ENCODE assay signal across 12 mouse cellular contexts in genomic region chr3:103206393-103206792, GRCm38 (mm10). TPM values are rescaled to one million over a fixed set of nuclear protein-coding genes. Genes with fewer than 3 reads are reported as not detected.
DNase-seq lines count a peak whose midpoint lies in the region; ATAC-seq and TF ChIP-seq lines count a peak whose summit lies in the region.
"Had no signal": no experiment of that assay in that cellular context is flagged by ENCODE, and none has a peak within 500 bp of the region (broad histone marks: within the 10 kb centered on the region; RNA-seq: fewer than 3 reads in every experiment).

No protein-coding gene starts in this region.

- no peak for TF ChIP-seq POLR2A in MEL (IDR thresholded peaks at IDR 0.05; ENCODE audit: control insufficient read depth in 1 of 2, insufficient read depth in 1 of 2, low read depth in 1 of 2, low read length in 2 of 2, poor library complexity in 1 of 2)

- no peak overlapping the region for H3K27ac ChIP-seq in MEL (ENCODE audit: control insufficient read depth, low read depth, low read length)
- no peak overlapping the region for H3K27ac ChIP-seq in liver, embryonic 15.5 days (replicated peaks)
- H3K27ac ChIP-seq in midbrain, embryonic 16.5 days (ENCODE audit: low read length) = no peak overlapping the region
- H3K27ac ChIP-seq: lung, embryonic 15.5 days; stomach, postnatal 0 days had no signal

- 39% methylated on average over 6 of the region's 6 CpGs for WGBS in liver, embryonic 15.5 days (ENCODE audit: insufficient replicate concordance)
- 94% methylated on average over 6 of the region's 6 CpGs for WGBS in midbrain, embryonic 16.5 days

- H3K79me2 ChIP-seq in MEL (ENCODE audit: control insufficient read depth, insufficient read depth, low read length, poor library complexity) = no peaks in the 10 kb centered on the region

- no peaks in the 10 kb centered on the region for H3K27me3 ChIP-seq in MEL (ENCODE audit: control insufficient read depth in 1 of 2, insufficient read depth in 2 of 2, low read length in 2 of 2)
- H3K27me3 ChIP-seq in liver, embryonic 15.5 days = no peaks in the 10 kb centered on the region
- no peaks in the 10 kb centered on the region for H3K27me3 ChIP-seq in midbrain, embryonic 16.5 days (ENCODE audit: control insufficient read depth, insufficient read depth, low read depth, low read length)
- H3K27me3 ChIP-seq: lung, embryonic 15.5 days had no signal

- no peaks in the 10 kb centered on the region for H3K9me3 ChIP-seq in MEL (replicated peaks; ENCODE audit: insufficient read depth, low read length)
- no peaks in the 10 kb centered on the region for H3K9me3 ChIP-seq in liver, embryonic 15.5 days (replicated peaks)
- no peaks in the 10 kb centered on the region for H3K9me3 ChIP-seq in midbrain, embryonic 16.5 days (replicated peaks; ENCODE audit: control insufficient read depth, low read length, poor library complexity, severe bottlenecking)
- H3K9me3 ChIP-seq: lung, embryonic 15.5 days had no signal

- no peak for TF ChIP-seq RAD21 in MEL (IDR thresholded peaks at IDR 0.05; ENCODE audit: low read depth, low read length)

- no peaks in the 10 kb centered on the region for H3K36me3 ChIP-seq in MEL (ENCODE audit: control insufficient read depth in 1 of 2, insufficient read depth in 2 of 2, low read length in 2 of 2)
- H3K36me3 ChIP-seq in liver, embryonic 15.5 days (replicated peaks) = no peaks in the 10 kb centered on the region
- H3K36me3 ChIP-seq in midbrain, embryonic 16.5 days (ENCODE audit: control insufficient read depth, insufficient read depth, low read length) = no peaks in the 10 kb centered on the region
- H3K36me3 ChIP-seq: lung, embryonic 15.5 days had no signal

- no peak for TF ChIP-seq CTCF in MEL (IDR thresholded peaks at IDR 0.05 in 2 of 3, conservative IDR thresholded peaks at IDR 0.05 in 1 of 3; ENCODE audit: control insufficient read depth in 1 of 3, insufficient read depth in 1 of 3, low read depth in 2 of 3, low read length in 3 of 3, poor library complexity in 1 of 3, severe bottlenecking in 1 of 3)

- no peak for TF ChIP-seq EP300 in MEL (IDR thresholded peaks at IDR 0.05; ENCODE audit: low read depth in 1 of 2, low read length in 2 of 2)

- DNase-seq in spleen, adult 12 weeks (ENCODE audit: low spot score) = peak; percentile 7
- DNase-seq in spleen, postnatal 4 days (ENCODE audit: low spot score in 2 of 2) = no peak
- DNase-seq in MEL (ENCODE audit: low read depth, low spot score) (peak; percentile 32), MN1 (ENCODE audit: low spot score) (no peak)
- DNase-seq in spleen, postnatal 36 days (ENCODE audit: low spot score in 2 of 2) = peak; percentile 59 to 66
- DNase-seq in left cerebral cortex, adult 8-10 months (ENCODE audit: low spot score in 2 of 2) = no peak
- DNase-seq: kidney, postnatal 4 days had no signal

- H3K4me1 ChIP-seq in MEL (ENCODE audit: control insufficient read depth in 1 of 2, insufficient read depth in 2 of 2, low read length in 2 of 2) = peaks cover 0 to 7% of the 10 kb centered on the region in 2 experiments; a peak in 2 of 4 replicates
- no peaks in the 10 kb centered on the region for H3K4me1 ChIP-seq in liver, embryonic 15.5 days (replicated peaks)
- no peaks in the 10 kb centered on the region for H3K4me1 ChIP-seq in midbrain, embryonic 16.5 days (ENCODE audit: control insufficient read depth, insufficient read depth, low read length)
- H3K4me1 ChIP-seq: lung, embryonic 15.5 days had no signal

- peak; percentile 31; the same call in 1 of the 2 replicates for ATAC-seq in liver, embryonic 15.5 days (ENCODE audit: insufficient read depth)
- ATAC-seq in midbrain, embryonic 16.5 days = no peak

- H3K4me2 ChIP-seq in liver, embryonic 15.5 days = no peak overlapping the region
- no peak overlapping the region for H3K4me2 ChIP-seq in midbrain, embryonic 16.5 days (ENCODE audit: low read length)
- H3K4me2 ChIP-seq: lung, embryonic 15.5 days had no signal

- no peak overlapping the region for H3K9ac ChIP-seq in MEL (ENCODE audit: control insufficient read depth, low read depth, low read length, poor library complexity, severe bottlenecking)
- H3K9ac ChIP-seq in liver, embryonic 15.5 days = no peak overlapping the region
- no peak overlapping the region for H3K9ac ChIP-seq in midbrain, embryonic 16.5 days (ENCODE audit: low read depth, low read length)
- H3K9ac ChIP-seq: lung, embryonic 15.5 days had no signal

- no peak overlapping the region for H3K4me3 ChIP-seq in MEL (ENCODE audit: control insufficient read depth in 1 of 2, insufficient read depth in 1 of 2, low read depth in 2 of 2, low read length in 2 of 2)
- no peak overlapping the region for H3K4me3 ChIP-seq in liver, embryonic 15.5 days (replicated peaks)
- no peak overlapping the region for H3K4me3 ChIP-seq in midbrain, embryonic 16.5 days (ENCODE audit: low read depth, low read length)
- H3K4me3 ChIP-seq: lung, embryonic 15.5 days; myocyte had no signal

TF ChIP-seq in MEL, 35 proteins besides CTCF, POLR2A, EP300 and RAD21:
- no peak for TF ChIP-seq ZNF384 (IDR thresholded peaks at IDR 0.05; ENCODE audit: low read depth, low read length)
- peak; percentile 57; the same call in 1 of the 2 replicates for TF ChIP-seq ETS1 (IDR thresholded peaks at IDR 0.05; ENCODE audit: low read depth, low read length)

RNA-seq across cellular contexts. Expression of gene Bcas2, which starts 34.9 kb away (rescaled TPM):
- total RNA-seq in MEL (2012; rRNA removed) = 115 and 117 TPM in 2 replicates
- polyA plus RNA-seq in MEL (2012; ENCODE audit: insufficient read depth in 1 of 2, insufficient read length in 2 of 2, low read depth in 1 of 2, low replicate concordance in 2 of 2, missing spikeins in 1 of 2) = 100 to 1,000 TPM in 1 of 2 experiments, not detected in 1; 166 TPM
- 125 and 140 TPM in 2 replicates for polyA plus RNA-seq in liver, embryonic 15.5 days (2015; fragmentation: Nextera tagmentation; extraction: Ambion mirVana)
- total RNA-seq in left cerebral cortex, adult 8-10 months (2022) = 10 to 100 TPM; 60.2 to 73.7 (median 70.6) TPM
- 243 and 253 TPM in 2 replicates for polyA plus RNA-seq in midbrain, embryonic 16.5 days (2015; fragmentation: Nextera tagmentation; extraction: Ambion mirVana)

Comparison
In these comparisons a context has a peak if more than half of its experiments do, and no peak if none do; other contexts are left out.
1. DNase-seq: peak in spleen, adult 12 weeks (single experiment), MEL (single experiment) and spleen, postnatal 36 days (2 of 2); none in spleen, postnatal 4 days (0 of 2), left cerebral cortex, adult 8-10 months (0 of 2) and MN1 (single experiment).